In genomic region chr5:40733844-40734566, GRCm38 (mm10) we compare ENCODE assay signal across 17 mouse cellular contexts.
A peak's percentile ranks its signal among the peaks of the same experiment; 100 is the strongest.
DNase-seq lines count a peak whose midpoint lies in the region; ATAC-seq and TF ChIP-seq lines count a peak whose summit lies in the region.
"Had no signal": no experiment of that assay in that cellular context is flagged by ENCODE, and none has a peak within 500 bp of the region (broad histone marks: within the 10 kb centered on the region; RNA-seq: fewer than 3 reads in every experiment).

No protein-coding gene starts in this region.

- no peaks in the 10 kb centered on the region for H3K4me1 ChIP-seq in forebrain, embryonic 11.5 days (replicated peaks; ENCODE audit: control insufficient read depth, insufficient read depth, low read length)
- H3K4me1 ChIP-seq in forebrain, embryonic 10.5 days: no peaks in the 10 kb centered on the region
- H3K4me1 ChIP-seq in forebrain, embryonic 16.5 days (replicated peaks; ENCODE audit: control insufficient read depth, insufficient read depth, low read length): peaks cover 4% of the 10 kb centered on the region; the same call in 1 of the 2 replicates
- no peaks in the 10 kb centered on the region for H3K4me1 ChIP-seq in stomach, postnatal 0 days (replicated peaks; ENCODE audit: control insufficient read depth, insufficient read depth)
- H3K4me1 ChIP-seq: embryonic facial prominence, embryonic 12.5 days had no signal

- no peak for TF ChIP-seq EP300 in stomach, postnatal 0 days (optimal IDR thresholded peaks at IDR 0.05)

- no peaks in the 10 kb centered on the region for H3K36me3 ChIP-seq in forebrain, embryonic 11.5 days (ENCODE audit: control insufficient read depth, insufficient read depth, low read length)
- no peaks in the 10 kb centered on the region for H3K36me3 ChIP-seq in forebrain, embryonic 10.5 days (replicated peaks)
- no peaks in the 10 kb centered on the region for H3K36me3 ChIP-seq in forebrain, embryonic 16.5 days (ENCODE audit: control insufficient read depth, insufficient read depth)
- H3K36me3 ChIP-seq in stomach, postnatal 0 days (ENCODE audit: control insufficient read depth, insufficient read depth, low read length): no peaks in the 10 kb centered on the region
- H3K36me3 ChIP-seq: embryonic facial prominence, embryonic 12.5 days had no signal

- no peak overlapping the region for H3K4me3 ChIP-seq in forebrain, embryonic 11.5 days (ENCODE audit: low read depth, low read length)
- H3K4me3 ChIP-seq in forebrain, embryonic 10.5 days: no peak overlapping the region
- H3K4me3 ChIP-seq in forebrain, embryonic 16.5 days (replicated peaks; ENCODE audit: low read length): no peak overlapping the region
- H3K4me3 ChIP-seq in stomach, postnatal 0 days (ENCODE audit: low read depth, low read length): no peak overlapping the region
- H3K4me3 ChIP-seq: embryonic facial prominence, embryonic 12.5 days; myocyte had no signal

- ATAC-seq in forebrain, embryonic 11.5 days (replicated peaks; ENCODE audit: low FRiP score): 0 out of 2 replicates have a peak, but pooled peaks have one; percentile 27
- ATAC-seq in forebrain, embryonic 16.5 days: peak; percentile 57
- no peak for ATAC-seq in megakaryocyte, adult 5-6 weeks (ENCODE audit: poor library complexity, severe bottlenecking)
- ATAC-seq in stomach, postnatal 0 days (ENCODE audit: low FRiP score, low TSS enrichment): no peak
- ATAC-seq: liver, postnatal 0 days had no signal

- TF ChIP-seq CTCF in stomach, postnatal 0 days (IDR thresholded peaks at IDR 0.05; ENCODE audit: low read depth): no peak

- no peak for DNase-seq in forebrain, embryonic 11.5 days (ENCODE audit: low spot score)
- no peak for DNase-seq in forebrain, embryonic 10.5 days (ENCODE audit: extremely low spot score, low spot score)
- DNase-seq in kidney, adult 9 months: peak; percentile 1
- DNase-seq in kidney, adult 8-10 months: no peak
- DNase-seq in Muller cell, postnatal 12 days (ENCODE audit: inconsistent ontology term): peak; percentile 70
- no peak for DNase-seq in stomach, postnatal 0 days (ENCODE audit: low spot score)
- DNase-seq: adrenal gland, postnatal 10 days; B cell, adult 2 months; cerebellum, adult 11 months; left cerebral cortex, postnatal 4 days; liver, postnatal 0 days; spleen, adult 18-20 months; thymus, adult 2 months had no signal

- H3K27ac ChIP-seq in forebrain, embryonic 11.5 days (ENCODE audit: low read depth, low read length): no peak overlapping the region
- H3K27ac ChIP-seq in forebrain, embryonic 10.5 days: no peak overlapping the region
- no peak overlapping the region; the same call in 1 of the 2 replicates for H3K27ac ChIP-seq in forebrain, embryonic 16.5 days (ENCODE audit: low read length)
- H3K27ac ChIP-seq in stomach, postnatal 0 days (replicated peaks): no peak overlapping the region
- H3K27ac ChIP-seq: embryonic facial prominence, embryonic 12.5 days had no signal

- H3K9ac ChIP-seq in forebrain, embryonic 11.5 days (ENCODE audit: low read length): no peak overlapping the region
- H3K9ac ChIP-seq in forebrain, embryonic 16.5 days (replicated peaks; ENCODE audit: low read depth, low read length): no peak overlapping the region
- no peak overlapping the region for H3K9ac ChIP-seq in stomach, postnatal 0 days (ENCODE audit: low read length)
- H3K9ac ChIP-seq: embryonic facial prominence, embryonic 12.5 days; liver, postnatal 0 days had no signal

- no peaks in the 10 kb centered on the region for H3K9me3 ChIP-seq in forebrain, embryonic 11.5 days (ENCODE audit: control insufficient read depth, low read length)
- no peaks in the 10 kb centered on the region for H3K9me3 ChIP-seq in forebrain, embryonic 10.5 days
- no peaks in the 10 kb centered on the region for H3K9me3 ChIP-seq in forebrain, embryonic 16.5 days (ENCODE audit: control insufficient read depth, low read length)
- H3K9me3 ChIP-seq in stomach, postnatal 0 days (ENCODE audit: control insufficient read depth, low read length): no peaks in the 10 kb centered on the region
- H3K9me3 ChIP-seq: embryonic facial prominence, embryonic 12.5 days had no signal

- no peaks in the 10 kb centered on the region for H3K27me3 ChIP-seq in forebrain, embryonic 11.5 days (ENCODE audit: control insufficient read depth, insufficient read depth, low read length)
- no peaks in the 10 kb centered on the region for H3K27me3 ChIP-seq in forebrain, embryonic 10.5 days (ENCODE audit: poor library complexity, severe bottlenecking)
- H3K27me3 ChIP-seq in forebrain, embryonic 16.5 days (replicated peaks; ENCODE audit: control insufficient read depth, insufficient read depth, low read length): no peaks in the 10 kb centered on the region
- no peaks in the 10 kb centered on the region for H3K27me3 ChIP-seq in stomach, postnatal 0 days (ENCODE audit: control insufficient read depth, insufficient read depth, low read length)
- H3K27me3 ChIP-seq: embryonic facial prominence, embryonic 12.5 days had no signal

- WGBS in forebrain, embryonic 11.5 days: 80% methylated on average over 2 of the region's 2 CpGs
- 86% methylated on average over 2 of the region's 2 CpGs for WGBS in forebrain, embryonic 10.5 days
- WGBS in forebrain, embryonic 16.5 days: 51% methylated on average over 2 of the region's 2 CpGs
- WGBS in stomach, postnatal 0 days: 79% methylated on average over 2 of the region's 2 CpGs

- H3K4me2 ChIP-seq in forebrain, embryonic 11.5 days (ENCODE audit: low read depth, low read length, severe bottlenecking): no peak overlapping the region
- H3K4me2 ChIP-seq in forebrain, embryonic 16.5 days (ENCODE audit: low read length): no peak overlapping the region
- no peak overlapping the region for H3K4me2 ChIP-seq in stomach, postnatal 0 days (replicated peaks; ENCODE audit: low read depth)
- H3K4me2 ChIP-seq: embryonic facial prominence, embryonic 12.5 days had no signal

Comparison
In these comparisons a context has a peak if more than half of its experiments do, and no peak if none do; other contexts are left out.
1. DNase-seq: peak in kidney, adult 9 months (single experiment) and Muller cell, postnatal 12 days (single experiment); none in forebrain, embryonic 11.5 days (single experiment), forebrain, embryonic 10.5 days (single experiment), kidney, adult 8-10 months (0 of 2) and stomach, postnatal 0 days (single experiment).
2. ATAC-seq: peak in forebrain, embryonic 11.5 days (single experiment) and forebrain, embryonic 16.5 days (single experiment); none in megakaryocyte, adult 5-6 weeks (single experiment) and stomach, postnatal 0 days (single experiment).